Mouse (Mus musculus) E14TG2a.4 (cell line): ENCODE measurements at regions not wholly inside any gene's neighbourhood (a gene's known extent, or its start where the extent isn't known, plus 50 kb on each side); places are given as distances from the start of the nearest gene placed in this dataset.

Source experiments
- H3K27me3 ChIP-seq: 2 replicates; pipeline ENCODE4 v1.6.1; 2014; ENCODE audit warnings: low read length, control low read depth; ENCODE audit not compliant: insufficient read depth
- H3K36me3 ChIP-seq: 2 replicates; pipeline ENCODE4 v1.6.1; 2014; ENCODE audit warnings: low read length, control low read depth; ENCODE audit not compliant: insufficient read depth
- H3K4me1 ChIP-seq: replicated peaks from 2 replicates; pipeline ENCODE4 v1.6.1; 2014; ENCODE audit warnings: low read depth, low read length, control low read depth
- H3K4me3 ChIP-seq: replicated peaks from 2 replicates; pipeline ENCODE4 v1.5.1; 2014; ENCODE audit warnings: mild to moderate bottlenecking, low read length
- H3K9me3 ChIP-seq: 2 replicates; pipeline ENCODE4 v1.6.1; 2014; ENCODE audit warnings: low read length, control low read depth
- CTCF ChIP-seq: conservative IDR thresholded peaks from 2 replicates; pipeline ENCODE4 v1.5.1; 2014; ENCODE audit warnings: low read length
- NANOG ChIP-seq: IDR thresholded peaks from 2 replicates; pipeline ENCODE4 v1.6.1; 2014; ENCODE audit warnings: borderline replicate concordance, low read length, mixed read lengths
- POU5F1 ChIP-seq: IDR thresholded peaks from 2 replicates; pipeline ENCODE4 v1.6.1; 2014; ENCODE audit warnings: low read length, borderline replicate concordance

DNA sequence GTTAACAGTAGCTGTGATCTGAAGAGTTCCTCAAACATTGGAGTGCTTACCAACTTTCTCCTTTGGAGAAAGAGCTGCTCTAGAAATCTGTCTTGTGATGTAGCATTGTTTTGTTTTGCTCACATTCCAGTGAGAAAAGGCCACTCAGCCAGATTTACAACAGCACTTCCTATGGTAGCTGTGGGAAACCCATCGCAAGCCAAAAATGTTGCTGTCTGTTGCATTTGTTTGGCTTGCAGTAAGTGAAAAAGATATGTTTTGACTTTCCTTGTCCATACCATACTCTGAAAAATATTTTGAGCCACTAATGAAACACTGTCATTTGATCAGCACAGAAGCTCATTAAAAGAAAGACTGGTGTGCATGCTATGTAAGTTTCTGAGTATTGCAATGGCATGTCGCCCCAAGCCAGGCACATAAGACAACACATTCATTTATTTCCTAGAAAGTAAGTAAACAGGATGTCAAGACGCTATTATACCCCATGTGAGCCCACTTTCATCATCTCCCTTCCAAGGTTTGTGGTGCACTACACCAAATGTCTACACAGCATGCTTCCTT, 66.2 kb downstream of the Car2 start:
- 0 out of 2 replicates have a peak, but pooled peaks cover 4% of the 10 kb centered on the region for H3K4me1 ChIP-seq
- no peaks in the 10 kb centered on the region for H3K36me3 ChIP-seq
- no peak for TF ChIP-seq POU5F1
- no peak for TF ChIP-seq CTCF
- TF ChIP-seq NANOG: no peak
- no peaks in the 10 kb centered on the region for H3K9me3 ChIP-seq
- H3K4me3 ChIP-seq: no peak overlapping the region
- H3K27me3 ChIP-seq: no peaks in the 10 kb centered on the region; the same call in 1 of the 2 replicates

DNA sequence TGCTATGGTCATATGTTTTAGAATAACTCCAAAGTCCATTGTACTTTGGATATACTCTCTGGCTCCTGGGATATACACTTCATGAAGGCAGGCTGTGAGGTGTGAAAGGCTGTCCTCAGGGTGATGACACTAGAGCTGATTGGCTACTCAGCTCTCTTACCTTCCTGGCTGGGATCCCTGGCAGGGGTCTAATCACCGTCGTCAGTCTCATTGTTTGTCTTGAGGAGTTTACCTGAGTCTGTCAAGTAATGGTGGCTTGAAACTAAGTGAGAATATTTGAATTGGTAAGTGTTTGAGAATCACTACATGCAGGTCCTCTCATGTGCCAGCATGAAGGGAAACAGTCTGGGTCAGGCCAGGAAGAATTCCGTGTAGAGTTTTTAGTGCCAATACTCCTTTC, 66.9 kb downstream of the Car2 start:
- TF ChIP-seq NANOG: peak; percentile 97
- TF ChIP-seq CTCF: no peak
- H3K9me3 ChIP-seq: no peaks in the 10 kb centered on the region

DNA sequence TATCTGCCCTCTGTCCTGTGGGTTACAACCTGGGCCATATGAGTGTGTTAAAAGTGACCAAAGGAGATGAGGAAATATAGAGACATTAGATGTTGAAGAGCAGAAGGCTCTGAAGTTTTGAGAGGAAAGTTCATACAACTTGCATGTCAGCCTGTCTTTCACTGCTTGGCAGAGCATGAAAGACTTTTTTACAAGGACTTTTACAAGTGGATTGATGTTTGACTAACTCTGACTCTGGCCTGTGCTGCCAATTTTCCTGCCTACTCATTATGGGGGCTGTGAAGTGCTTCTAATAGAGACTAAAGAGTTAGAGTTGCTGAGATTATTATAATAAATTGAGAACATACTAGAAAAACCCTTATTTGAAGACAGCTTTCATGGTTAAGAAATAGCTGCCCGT, 71.4 kb downstream of the Car2 start:
- Histone ChIP-seq H3K9me3 (no peaks in the 10 kb centered on the region), H3K36me3 (no peaks in the 10 kb centered on the region), H3K4me1 (peaks cover 24% of the 10 kb centered on the region), H3K27me3 (peaks cover 5% of the 10 kb centered on the region; the same call in 1 of the 2 replicates), H3K4me3 (no peak overlapping the region)
- TF ChIP-seq CTCF: no peak
- no peak for TF ChIP-seq POU5F1

More for the DNA sequence above, 66.9 kb downstream of the Car2 start:
- H3K4me3 ChIP-seq: no peak overlapping the region
- 0 out of 2 replicates have a peak, but pooled peaks cover 4% of the 10 kb centered on the region for H3K4me1 ChIP-seq
- no peaks in the 10 kb centered on the region; the same call in 1 of the 2 replicates for H3K27me3 ChIP-seq
- no peaks in the 10 kb centered on the region for H3K36me3 ChIP-seq

- H3K4me3 ChIP-seq: no peak overlapping the region
- no peaks in the 10 kb centered on the region for H3K36me3 ChIP-seq
- peaks cover 7% of the 10 kb centered on the region; the same call in 1 of the 2 replicates for H3K27me3 ChIP-seq
- no peaks in the 10 kb centered on the region for H3K9me3 ChIP-seq
- TF ChIP-seq NANOG (no peak), POU5F1 (no peak), CTCF (no peak)
- peaks cover 20% of the 10 kb centered on the region for H3K4me1 ChIP-seq
These were observed 72.2 kb downstream of the Car2 start for GRCm38 (mm10) chr3:14958277-14958676.

DNA sequence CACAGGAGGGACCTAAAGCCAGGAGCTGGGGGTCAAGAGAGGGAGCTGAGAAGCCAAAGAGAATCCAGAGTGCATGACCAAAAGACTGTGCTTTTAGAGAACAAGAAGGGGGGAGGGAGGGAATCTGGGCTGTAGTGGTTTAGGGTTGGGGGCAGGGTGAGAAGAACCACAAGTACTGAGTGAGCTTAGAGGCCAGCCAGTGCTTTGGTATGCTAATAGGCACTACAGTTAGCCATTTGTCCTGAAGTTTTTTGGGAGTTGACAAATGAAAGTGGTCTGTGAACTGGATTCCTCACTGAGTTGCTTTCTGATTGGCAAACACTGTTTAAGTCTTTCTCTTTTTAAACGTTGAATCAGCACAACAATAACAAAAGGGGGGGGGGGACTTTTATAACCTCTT, 73.5 kb downstream of the Car2 start:
- H3K4me3 ChIP-seq: no peak overlapping the region
- peaks cover 20% of the 10 kb centered on the region for H3K4me1 ChIP-seq
- TF ChIP-seq CTCF (no peak), POU5F1 (peak; percentile 27; the same call in 1 of the 2 replicates), NANOG (peak; percentile 23; the same call in 1 of the 2 replicates)

DNA sequence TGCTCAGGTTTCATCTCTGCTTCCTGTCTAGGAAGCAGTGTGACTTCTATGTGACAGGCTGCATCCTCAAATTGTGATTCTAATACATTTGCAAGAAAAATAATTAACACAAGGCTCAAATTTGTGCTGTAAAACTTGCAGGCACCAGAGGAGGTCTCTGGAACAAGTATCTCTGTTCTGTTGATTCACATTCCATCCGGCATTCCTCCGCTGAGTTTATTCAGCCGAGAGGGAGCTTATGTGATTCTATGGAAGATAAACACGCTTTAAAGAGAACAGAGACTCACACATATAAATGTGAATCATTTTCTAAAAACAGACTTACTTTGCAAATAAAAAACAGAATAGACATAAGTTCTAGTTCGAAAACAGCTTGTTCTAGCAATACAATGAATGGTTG, 78.7 kb downstream of the Car2 start:
- Histone ChIP-seq H3K36me3 (no peaks in the 10 kb centered on the region), H3K4me3 (no peak overlapping the region), H3K4me1 (peaks cover 9% of the 10 kb centered on the region), H3K9me3 (no peaks in the 10 kb centered on the region), H3K27me3 (0 out of 2 replicates have a peak, but pooled peaks cover 9% of the 10 kb centered on the region)
- no peak for TF ChIP-seq NANOG
- TF ChIP-seq POU5F1: no peak
- TF ChIP-seq CTCF: no peak

More for the DNA sequence above, 73.5 kb downstream of the Car2 start:
- Histone ChIP-seq H3K27me3 (peaks cover 9% of the 10 kb centered on the region; the same call in 1 of the 2 replicates), H3K9me3 (no peaks in the 10 kb centered on the region), H3K36me3 (no peaks in the 10 kb centered on the region)

DNA sequence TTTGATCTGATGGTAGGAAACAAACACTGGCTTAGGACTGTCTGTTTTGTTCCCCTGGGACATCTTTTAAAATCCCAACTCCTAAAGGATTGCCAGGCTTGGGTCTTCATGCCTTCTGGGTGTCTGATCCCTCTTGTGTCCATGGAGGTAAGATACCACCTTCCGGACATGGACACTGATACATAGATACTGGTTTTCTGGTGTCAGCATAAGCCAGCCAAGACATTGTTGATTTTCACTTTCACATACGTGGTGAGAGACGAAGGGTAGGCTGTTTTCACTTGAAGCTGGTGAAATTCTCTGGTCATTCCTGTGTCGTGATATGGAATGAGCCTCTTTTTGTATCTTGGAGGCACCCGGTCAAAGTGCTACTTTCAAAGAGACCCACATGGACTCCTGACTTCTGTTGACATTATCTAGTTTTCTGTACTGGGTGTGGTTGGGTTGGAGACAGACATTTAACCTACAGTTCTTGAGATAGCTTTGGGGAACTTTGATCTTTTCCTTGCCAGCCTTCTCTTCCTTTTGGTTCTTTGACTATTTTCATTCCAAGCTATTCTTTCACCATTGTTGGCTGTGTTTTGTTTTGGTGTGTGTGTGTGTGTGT, 79.5 kb downstream of the Car2 start:
- Histone ChIP-seq H3K9me3 (no peaks in the 10 kb centered on the region), H3K27me3 (0 out of 2 replicates have a peak, but pooled peaks cover 9% of the 10 kb centered on the region), H3K36me3 (no peaks in the 10 kb centered on the region), H3K4me3 (no peak overlapping the region), H3K4me1 (peaks cover 1% of the 10 kb centered on the region; the same call in 1 of the 2 replicates)
- TF ChIP-seq POU5F1: no peak
- no peak for TF ChIP-seq NANOG
- no peak for TF ChIP-seq CTCF

- no peaks in the 10 kb centered on the region for H3K9me3 ChIP-seq
- H3K4me3 ChIP-seq: no peak overlapping the region
- TF ChIP-seq POU5F1 (no peak), NANOG (no peak), CTCF (no peak)
- H3K27me3 ChIP-seq: 0 out of 2 replicates have a peak, but pooled peaks cover 4% of the 10 kb centered on the region
- H3K4me1 ChIP-seq: no peaks in the 10 kb centered on the region
- no peaks in the 10 kb centered on the region for H3K36me3 ChIP-seq
These were observed 81.2 kb downstream of the Car2 start for GRCm38 (mm10) chr3:14967235-14967634.

GRCm38 (mm10) chr3:14968345-14968744, 82.3 kb downstream of the Car2 start:
- 0 out of 2 replicates have a peak, but pooled peaks cover 1% of the 10 kb centered on the region for H3K27me3 ChIP-seq
- no peak overlapping the region for H3K4me3 ChIP-seq
- no peaks in the 10 kb centered on the region for H3K36me3 ChIP-seq
- H3K4me1 ChIP-seq: no peaks in the 10 kb centered on the region
- no peak for TF ChIP-seq POU5F1
- no peak for TF ChIP-seq CTCF
- no peak for TF ChIP-seq NANOG
- no peaks in the 10 kb centered on the region for H3K9me3 ChIP-seq
